Mouse (Mus musculus) liver, embryonic 12.5 days (tissue): ENCODE data around the gene Tex36. TPM values are rescaled to one million over a fixed set of nuclear protein-coding genes. Genes with fewer than 3 reads are reported as not detected.

Experiments used
- ATAC-seq: fragments of 200-750 bp; cut with Nextera tagmentation; 2 replicates; pipeline ENCODE4 v1.8.0; 2017; ENCODE audit warnings: moderate number of reproducible peaks, mild to moderate bottlenecking, moderate library complexity
- H3K27ac ChIP-seq: fragments of 300-500 bp; sonication (generic); 2 replicates; pipeline ENCODE4 v1.5.1; 2016; ENCODE audit warnings: mild to moderate bottlenecking
- H3K27me3 ChIP-seq: fragments of 300-500 bp; sonication (generic); replicated peaks from 2 replicates; pipeline ENCODE4 v1.6.1; 2016; ENCODE audit warnings: mild to moderate bottlenecking, moderate library complexity
- H3K36me3 ChIP-seq: fragments of 300-500 bp; sonication (generic); 2 replicates; pipeline ENCODE4 v1.6.1; 2016; ENCODE audit warnings: mild to moderate bottlenecking, moderate library complexity
- H3K4me1 ChIP-seq: fragments of 300-500 bp; sonication (generic); 2 replicates; pipeline ENCODE4 v1.6.1; 2016
- H3K4me2 ChIP-seq: fragments of 300-500 bp; sonication (generic); 2 replicates; pipeline ENCODE4 v1.6.1; 2016; ENCODE audit warnings: mild to moderate bottlenecking, moderate library complexity
- H3K4me3 ChIP-seq: fragments of 300-500 bp; sonication (generic); 2 replicates; pipeline ENCODE4 v1.5.1; 2016; ENCODE audit warnings: mild to moderate bottlenecking, moderate library complexity
- H3K9ac ChIP-seq: fragments of 300-500 bp; sonication (generic); 2 replicates; pipeline ENCODE4 v1.6.1; 2016; ENCODE audit warnings: mild to moderate bottlenecking, moderate library complexity
- H3K9me3 ChIP-seq: fragments of 300-500 bp; sonication (generic); replicated peaks from 2 replicates; pipeline ENCODE4 v1.6.1; 2016; ENCODE audit warnings: mild to moderate bottlenecking, moderate library complexity
- WGBS: fragments of 180-500 bp; shearing (Covaris S2); methylation state at CpG from one replicate; pipeline ENCODE4 v1.1.7; 2016; ENCODE audit not compliant: insufficient replicate concordance; 5-methylcytosine and 5-hydroxymethylcytosine counted together
- polyA plus RNA-seq: library from polyadenylated mRNA; unstranded; fragments of >200 nt; fragmentation: Nextera tagmentation; extraction: Ambion mirVana; gene quantifications from 2 replicates; pipeline ENCODE4 v1.2.1, GENCODE M21; 2016

Gene Tex36
- polyA plus RNA-seq, 1 experiment from 2014 or later: not detected

- ATAC-seq: no peak
- Histone ChIP-seq H3K27ac (no peak overlapping the region), H3K36me3 (no peaks in the 10 kb centered on the region), H3K9me3 (no peaks in the 10 kb centered on the region), H3K4me1 (no peaks in the 10 kb centered on the region), H3K4me2 (no peak overlapping the region), H3K27me3 (no peaks in the 10 kb centered on the region), H3K9ac (no peak overlapping the region), H3K4me3 (no peak overlapping the region)
- WGBS: 66% methylated on average over 20 of the region's 20 CpGs
Observed at GRCm38 (mm10) chr7:133579491-133580295, 22.3 kb downstream of the Tex36 start.

GRCm38 (mm10) chr7:133576825-133577224, 25.1 kb downstream of the Tex36 start:
- WGBS: 20% methylated on average over 4 of the region's 4 CpGs
- no peak for ATAC-seq

GRCm38 (mm10) chr7:133576281-133576680, 25.7 kb downstream of the Tex36 start:
- H3K9ac ChIP-seq: no peak overlapping the region
- H3K4me1 ChIP-seq: no peaks in the 10 kb centered on the region
- no peaks in the 10 kb centered on the region for H3K9me3 ChIP-seq
- no peaks in the 10 kb centered on the region; the same call in 1 of the 2 replicates for H3K27me3 ChIP-seq
- H3K36me3 ChIP-seq: no peaks in the 10 kb centered on the region
- no peak for ATAC-seq
- H3K4me3 ChIP-seq: no peak overlapping the region
- H3K27ac ChIP-seq: no peak overlapping the region
- WGBS: 51% methylated on average over 6 of the region's 6 CpGs
- H3K4me2 ChIP-seq: no peak overlapping the region

More at GRCm38 (mm10) chr7:133576825-133577224, 25.1 kb downstream of the Tex36 start:
- Histone ChIP-seq H3K4me2 (no peak overlapping the region), H3K9ac (no peak overlapping the region), H3K9me3 (no peaks in the 10 kb centered on the region), H3K27ac (no peak overlapping the region), H3K27me3 (no peaks in the 10 kb centered on the region; the same call in 1 of the 2 replicates), H3K36me3 (no peaks in the 10 kb centered on the region), H3K4me3 (no peak overlapping the region), H3K4me1 (no peaks in the 10 kb centered on the region)

- Histone ChIP-seq H3K4me3 (no peak overlapping the region), H3K27ac (no peak overlapping the region), H3K4me2 (no peak overlapping the region), H3K27me3 (no peaks in the 10 kb centered on the region; the same call in 1 of the 2 replicates), H3K4me1 (0 out of 2 replicates have a peak, but pooled peaks cover 6% of the 10 kb centered on the region), H3K9ac (no peak overlapping the region), H3K9me3 (no peaks in the 10 kb centered on the region), H3K36me3 (no peaks in the 10 kb centered on the region)
- 21% methylated on average over 3 of the region's 3 CpGs for WGBS
- no peak for ATAC-seq
Observed at GRCm38 (mm10) chr7:133571927-133572326, 30.0 kb downstream of the Tex36 start.

- Histone ChIP-seq H3K4me2 (no peak overlapping the region), H3K9ac (no peak overlapping the region), H3K27me3 (no peaks in the 10 kb centered on the region; the same call in 1 of the 2 replicates), H3K27ac (no peak overlapping the region), H3K36me3 (no peaks in the 10 kb centered on the region), H3K4me3 (no peak overlapping the region), H3K4me1 (peaks cover 15% of the 10 kb centered on the region; the same call in 1 of the 2 replicates), H3K9me3 (no peaks in the 10 kb centered on the region)
- 76% methylated on average over 16 of the region's 16 CpGs for WGBS
- no peak for ATAC-seq
Observed at GRCm38 (mm10) chr7:133569194-133569880, 32.6 kb downstream of the Tex36 start.

GRCm38 (mm10) chr7:133564600-133564999, 37.4 kb downstream of the Tex36 start:
- H3K4me2 ChIP-seq: peak overlapping the region; percentile 3; the same call in 1 of the 2 replicates
- no peaks in the 10 kb centered on the region for H3K27me3 ChIP-seq
- no peak overlapping the region for H3K9ac ChIP-seq
- H3K27ac ChIP-seq: no peak overlapping the region
- 27% methylated on average over 8 of the region's 8 CpGs for WGBS
- peaks cover 44% of the 10 kb centered on the region for H3K4me1 ChIP-seq
- peak; percentile 81 for ATAC-seq
- no peaks in the 10 kb centered on the region for H3K9me3 ChIP-seq
- no peak overlapping the region for H3K4me3 ChIP-seq
- no peaks in the 10 kb centered on the region for H3K36me3 ChIP-seq

GRCm38 (mm10) chr7:133563175-133563824, 38.7 kb downstream of the Tex36 start:
- Histone ChIP-seq H3K36me3 (no peaks in the 10 kb centered on the region), H3K27ac (peak overlapping the region; percentile 90), H3K27me3 (no peaks in the 10 kb centered on the region), H3K4me2 (peak overlapping the region; percentile 50), H3K4me3 (no peak overlapping the region), H3K9me3 (no peaks in the 10 kb centered on the region), H3K9ac (no peak overlapping the region), H3K4me1 (peaks cover 44% of the 10 kb centered on the region)
- 30% methylated on average over 3 of the region's 3 CpGs for WGBS
- ATAC-seq: peak; percentile 97

- no peak overlapping the region for H3K9ac ChIP-seq
- no peaks in the 10 kb centered on the region for H3K9me3 ChIP-seq
- no peaks in the 10 kb centered on the region for H3K36me3 ChIP-seq
- no peaks in the 10 kb centered on the region for H3K27me3 ChIP-seq
- H3K4me3 ChIP-seq: no peak overlapping the region
- no peak overlapping the region for H3K27ac ChIP-seq
- H3K4me1 ChIP-seq: peaks cover 27% of the 10 kb centered on the region
- 60% methylated on average over 8 of the region's 8 CpGs for WGBS
- no peak for ATAC-seq
- H3K4me2 ChIP-seq: no peak overlapping the region
Observed at GRCm38 (mm10) chr7:133555786-133556492, 46.0 kb downstream of the Tex36 start.

- H3K27ac ChIP-seq: peak overlapping the region; percentile 36; the same call in 1 of the 2 replicates
- no peaks in the 10 kb centered on the region for H3K27me3 ChIP-seq
- no peak overlapping the region for H3K4me3 ChIP-seq
- 35% methylated on average over 7 of the region's 7 CpGs for WGBS
- peak; percentile 93 for ATAC-seq
- no peaks in the 10 kb centered on the region for H3K9me3 ChIP-seq
- H3K36me3 ChIP-seq: no peaks in the 10 kb centered on the region
- peak overlapping the region; percentile 32 for H3K4me2 ChIP-seq
- no peak overlapping the region for H3K9ac ChIP-seq
- H3K4me1 ChIP-seq: peaks cover 22% of the 10 kb centered on the region
Observed at GRCm38 (mm10) chr7:133552306-133552991, 49.5 kb downstream of the Tex36 start.

GRCm38 (mm10) chr7:133551000-133551399, 51.0 kb downstream of the Tex36 start:
- H3K36me3 ChIP-seq: no peaks in the 10 kb centered on the region
- no peak overlapping the region for H3K27ac ChIP-seq
- no peak overlapping the region for H3K4me3 ChIP-seq
- ATAC-seq: peak; percentile 70; the same call in 1 of the 2 replicates
- no peak overlapping the region for H3K9ac ChIP-seq
- no peak overlapping the region for H3K4me2 ChIP-seq
- H3K4me1 ChIP-seq: peaks cover 22% of the 10 kb centered on the region
- no peaks in the 10 kb centered on the region for H3K27me3 ChIP-seq
- 43% methylated on average over 2 of the region's 2 CpGs for WGBS
- H3K9me3 ChIP-seq: no peaks in the 10 kb centered on the region

- Histone ChIP-seq H3K9ac (no peak overlapping the region), H3K4me2 (no peak overlapping the region), H3K4me3 (no peak overlapping the region), H3K9me3 (no peaks in the 10 kb centered on the region), H3K4me1 (peaks cover 22% of the 10 kb centered on the region), H3K27me3 (no peaks in the 10 kb centered on the region), H3K27ac (no peak overlapping the region), H3K36me3 (no peaks in the 10 kb centered on the region)
- WGBS: 62% methylated on average over 4 of the region's 4 CpGs
- ATAC-seq: no peak
Observed at GRCm38 (mm10) chr7:133548434-133548833, 53.5 kb downstream of the Tex36 start.
